Mouse (Mus musculus): Measurements from ENCODE around the gene Col27a1.

GRCm38 (mm10) chr4:63171122-63171521 is 42.7 kb upstream of the Col27a1 start:
- no peak for TF ChIP-seq POLR2A (IDR thresholded peaks at IDR 0.05; ENCODE audit: borderline replicate concordance, low read depth, low read length)
- no peak for TF ChIP-seq CTCF (IDR thresholded peaks at IDR 0.05; ENCODE audit: low read depth, low read length)
